Mouse (Mus musculus): ENCODE results near the gene Rab34. TPM values are rescaled to one million over a fixed set of nuclear protein-coding genes. Genes with fewer than 3 reads are reported as not detected.

Rab34 gene
- polyA plus RNA-seq (2016; fragmentation: Nextera tagmentation; extraction: Ambion mirVana): 71.8 and 80.5 TPM in 2 replicates

DNA sequence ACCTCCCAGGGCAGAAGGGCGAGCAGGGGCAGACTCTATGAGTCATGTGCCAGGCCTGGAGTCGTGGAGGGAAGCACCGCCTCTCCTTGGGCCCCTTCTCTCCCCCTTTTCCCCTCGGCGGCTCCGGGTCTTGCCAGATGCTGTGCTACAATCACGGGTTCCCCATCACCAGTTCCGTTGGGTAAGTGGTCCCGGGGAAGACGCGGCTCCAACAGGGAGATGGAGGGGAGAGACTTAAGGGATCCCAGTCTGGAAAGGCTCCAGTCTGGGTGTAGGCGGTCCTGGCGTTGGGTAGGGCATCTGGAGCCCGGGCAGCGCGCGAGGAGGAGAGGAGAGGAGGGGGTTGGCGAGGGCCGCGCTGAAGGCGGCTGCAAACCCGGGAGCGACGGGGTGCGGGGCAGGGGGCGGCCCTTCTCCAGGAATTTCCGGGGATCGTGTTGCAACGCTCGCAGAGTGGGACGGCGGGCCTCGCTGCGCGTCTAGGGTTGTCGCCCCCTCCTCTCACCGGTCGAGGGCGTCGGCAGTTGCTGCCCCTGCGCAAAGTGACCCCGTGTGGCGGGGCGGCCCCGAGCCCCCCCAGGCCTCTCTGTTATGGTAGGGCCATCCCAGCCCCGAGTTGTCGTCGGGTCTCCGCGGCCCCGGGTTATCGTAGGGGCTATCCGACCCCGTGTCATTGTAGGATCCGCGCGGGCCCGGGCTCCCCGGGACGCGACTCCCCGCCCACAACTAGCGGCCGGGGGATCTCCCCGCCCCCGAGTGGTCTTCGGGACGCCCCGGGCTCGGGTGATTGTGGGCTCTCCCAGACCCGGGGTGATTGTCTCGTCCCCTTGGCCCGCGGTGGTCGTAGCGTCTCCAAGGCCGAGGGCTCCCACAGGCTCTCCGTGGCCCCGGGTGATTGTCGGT, at the start of gene Rab34:
TSS of gene Rab34 (plus strand) at position 100 of the 903 bp plus-strand sequence.
- no peaks in the 10 kb centered on the region for H3K9me3 ChIP-seq
- peaks cover 34% of the 10 kb centered on the region for H3K36me3 ChIP-seq
- H3K4me1 ChIP-seq (replicated peaks): peaks cover 37% of the 10 kb centered on the region
- H3K27me3 ChIP-seq (ENCODE audit: insufficient read depth, poor library complexity, severe bottlenecking): 0 out of 2 replicates have a peak, but pooled peaks cover 3% of the 10 kb centered on the region
- DNase-seq (ENCODE audit: low spot score): peak; percentile 88
- peak within 1 kb of the TSS; percentile 98 for H3K27ac ChIP-seq
- WGBS: under 1% methylated on average over 80 of the region's 80 CpGs
- peak within 1 kb of the TSS; percentile 73 for H3K4me3 ChIP-seq

DNA sequence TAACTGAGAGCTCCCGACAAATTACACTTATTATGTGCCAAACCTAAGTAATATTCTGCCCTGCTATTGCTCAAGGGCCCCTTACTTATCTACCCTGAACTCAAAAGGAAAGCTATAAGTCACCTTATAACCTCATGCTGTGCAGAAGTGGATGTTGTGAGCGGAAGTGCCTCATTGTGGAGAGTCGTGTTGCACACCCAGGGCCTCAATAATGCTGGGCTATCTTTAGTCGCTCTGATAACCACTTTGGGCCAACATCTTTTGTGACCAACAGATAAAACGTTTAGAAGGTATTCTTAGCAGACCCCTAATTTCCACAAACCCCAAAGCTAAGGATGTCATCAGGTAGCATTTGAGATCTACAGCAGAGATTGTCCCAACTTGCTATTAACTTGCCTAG, 47.6 kb upstream of the Rab34 start:
- peaks cover 29% of the 10 kb centered on the region for H3K36me3 ChIP-seq

DNA sequence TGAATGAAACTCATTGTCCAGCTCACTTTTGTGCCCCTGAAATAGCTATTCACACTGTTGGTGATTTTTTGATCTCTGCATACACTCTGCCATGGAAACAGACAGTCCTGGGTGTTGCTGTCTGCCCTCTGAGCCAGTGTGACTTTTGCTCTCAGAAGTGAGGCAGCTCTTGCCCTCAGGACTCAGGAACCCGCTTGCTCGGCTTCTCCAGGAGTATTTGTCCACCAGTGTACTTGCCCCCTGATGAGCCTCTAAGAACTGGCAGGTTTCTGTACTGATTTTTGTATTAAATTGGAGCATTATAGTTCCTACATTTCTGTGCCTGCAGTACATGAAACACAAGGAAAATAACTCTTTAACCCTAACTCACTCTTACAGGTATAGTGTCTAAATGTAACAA, 44.7 kb upstream of the Rab34 start:
- WGBS: 85% methylated on average over 2 of the region's 2 CpGs
- H3K9me3 ChIP-seq: no peaks in the 10 kb centered on the region
- H3K27ac ChIP-seq: no peak overlapping the region
- DNase-seq (ENCODE audit: low spot score): no peak
- peaks cover 58% of the 10 kb centered on the region for H3K36me3 ChIP-seq
- H3K4me3 ChIP-seq: no peak overlapping the region
- H3K4me1 ChIP-seq (replicated peaks): 0 out of 2 replicates have a peak, but pooled peaks cover 3% of the 10 kb centered on the region
- no peaks in the 10 kb centered on the region for H3K27me3 ChIP-seq (ENCODE audit: insufficient read depth, poor library complexity, severe bottlenecking)

More for the DNA sequence above, 47.6 kb upstream of the Rab34 start:
- Histone ChIP-seq H3K4me3 (no peak overlapping the region), H3K4me1 (replicated peaks) (0 out of 2 replicates have a peak, but pooled peaks cover 7% of the 10 kb centered on the region), H3K9me3 (no peaks in the 10 kb centered on the region), H3K27ac (no peak overlapping the region), H3K27me3 (ENCODE audit: insufficient read depth, poor library complexity, severe bottlenecking) (no peaks in the 10 kb centered on the region)
- no peak for DNase-seq (ENCODE audit: low spot score)
- 87% methylated on average over 5 of the region's 5 CpGs for WGBS

DNA sequence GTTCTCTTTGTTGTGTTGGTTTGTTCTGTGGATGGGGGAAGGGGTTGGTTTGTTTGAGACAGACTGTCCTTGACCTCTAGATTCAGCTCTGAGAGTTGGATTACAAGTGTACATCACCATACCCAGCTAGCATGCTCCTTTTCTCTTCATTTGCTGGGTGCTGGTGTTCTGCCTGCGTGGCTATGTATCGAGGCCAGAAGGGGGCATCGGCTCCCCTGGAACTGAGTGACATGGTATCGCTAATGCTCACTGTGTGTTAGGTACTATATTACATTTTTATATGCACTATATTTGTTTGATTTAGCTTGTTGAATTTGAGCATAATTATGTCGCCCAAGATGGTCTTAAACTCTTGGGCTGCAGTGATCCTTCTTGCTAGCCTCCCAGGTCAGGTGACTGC, 42.1 kb upstream of the Rab34 start:
- 0 out of 2 replicates have a peak, but pooled peaks cover 3% of the 10 kb centered on the region for H3K4me1 ChIP-seq (replicated peaks)
- no peak for DNase-seq (ENCODE audit: low spot score)
- 92% methylated on average over 5 of the region's 5 CpGs for WGBS
- peaks cover 82% of the 10 kb centered on the region for H3K36me3 ChIP-seq
- H3K9me3 ChIP-seq: no peaks in the 10 kb centered on the region
- no peak overlapping the region for H3K27ac ChIP-seq
- H3K4me3 ChIP-seq: no peak overlapping the region
- H3K27me3 ChIP-seq (ENCODE audit: insufficient read depth, poor library complexity, severe bottlenecking): no peaks in the 10 kb centered on the region

DNA sequence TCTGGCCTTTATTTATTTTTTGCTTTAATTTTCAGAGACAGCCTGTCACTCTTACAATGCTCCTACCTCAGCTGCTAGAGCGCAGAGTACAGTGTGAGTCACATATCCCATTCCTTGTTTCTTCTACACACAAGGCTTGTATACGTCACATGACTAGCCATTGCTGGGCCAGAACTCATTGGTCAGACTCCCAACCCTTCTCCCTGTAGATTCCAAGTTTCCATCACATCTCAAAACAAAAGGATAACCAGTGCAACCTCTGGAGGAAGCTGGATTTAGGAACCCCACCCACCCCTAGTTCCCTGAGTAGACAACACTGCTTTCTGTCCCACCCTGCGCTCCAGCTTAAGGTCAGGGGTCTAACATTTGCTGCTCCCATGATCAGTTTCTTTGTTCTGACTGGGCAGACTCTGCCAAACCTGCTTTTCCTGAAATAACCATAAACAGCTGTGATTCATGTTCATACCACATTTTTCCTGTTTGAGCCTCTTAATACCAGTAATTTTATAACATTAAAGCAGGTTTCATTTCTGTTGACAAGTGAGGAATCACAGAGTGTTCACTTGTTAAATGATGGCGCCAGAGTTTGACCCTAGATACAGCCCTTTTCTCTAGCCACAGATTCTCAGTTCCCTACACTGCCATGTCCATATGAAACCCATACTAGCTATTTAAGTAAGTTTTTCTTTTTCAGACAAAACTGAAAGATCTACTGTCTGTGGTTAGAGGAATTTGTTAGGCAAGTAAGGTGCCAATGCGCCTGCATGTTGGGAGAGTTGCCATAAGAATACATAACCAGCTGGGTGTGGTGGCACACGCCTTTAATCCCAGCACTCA, 41.3 kb upstream of the Rab34 start:
- Histone ChIP-seq H3K27ac (no peak overlapping the region), H3K36me3 (peaks cover 89% of the 10 kb centered on the region)
- 91% methylated on average over 6 of the region's 6 CpGs for WGBS

DNA sequence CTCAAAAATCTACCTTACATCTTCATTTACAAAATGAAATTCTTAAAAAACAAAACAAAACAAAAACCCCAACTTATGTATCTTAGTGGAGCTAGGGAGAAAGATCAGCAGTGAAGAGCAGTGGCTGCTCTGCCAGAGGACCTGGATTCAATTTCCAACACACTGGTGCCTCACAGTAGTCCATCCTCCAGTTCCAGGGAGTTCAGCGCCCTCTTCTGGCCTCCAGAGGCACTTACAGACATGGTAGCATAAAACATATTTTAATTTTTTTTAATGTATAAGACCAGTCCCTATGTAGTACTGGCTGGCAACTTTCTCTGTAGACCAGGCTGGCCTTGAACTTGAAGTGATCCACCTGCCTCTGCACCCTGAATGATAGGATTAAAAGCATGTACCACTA, 37.1 kb upstream of the Rab34 start:
- no peak for DNase-seq (ENCODE audit: low spot score)

More for the DNA sequence above, 41.3 kb upstream of the Rab34 start:
- Histone ChIP-seq H3K9me3 (no peaks in the 10 kb centered on the region), H3K4me3 (no peak overlapping the region), H3K4me1 (replicated peaks) (0 out of 2 replicates have a peak, but pooled peaks cover 3% of the 10 kb centered on the region), H3K27me3 (ENCODE audit: insufficient read depth, poor library complexity, severe bottlenecking) (no peaks in the 10 kb centered on the region)
- DNase-seq (ENCODE audit: low spot score): no peak

DNA sequence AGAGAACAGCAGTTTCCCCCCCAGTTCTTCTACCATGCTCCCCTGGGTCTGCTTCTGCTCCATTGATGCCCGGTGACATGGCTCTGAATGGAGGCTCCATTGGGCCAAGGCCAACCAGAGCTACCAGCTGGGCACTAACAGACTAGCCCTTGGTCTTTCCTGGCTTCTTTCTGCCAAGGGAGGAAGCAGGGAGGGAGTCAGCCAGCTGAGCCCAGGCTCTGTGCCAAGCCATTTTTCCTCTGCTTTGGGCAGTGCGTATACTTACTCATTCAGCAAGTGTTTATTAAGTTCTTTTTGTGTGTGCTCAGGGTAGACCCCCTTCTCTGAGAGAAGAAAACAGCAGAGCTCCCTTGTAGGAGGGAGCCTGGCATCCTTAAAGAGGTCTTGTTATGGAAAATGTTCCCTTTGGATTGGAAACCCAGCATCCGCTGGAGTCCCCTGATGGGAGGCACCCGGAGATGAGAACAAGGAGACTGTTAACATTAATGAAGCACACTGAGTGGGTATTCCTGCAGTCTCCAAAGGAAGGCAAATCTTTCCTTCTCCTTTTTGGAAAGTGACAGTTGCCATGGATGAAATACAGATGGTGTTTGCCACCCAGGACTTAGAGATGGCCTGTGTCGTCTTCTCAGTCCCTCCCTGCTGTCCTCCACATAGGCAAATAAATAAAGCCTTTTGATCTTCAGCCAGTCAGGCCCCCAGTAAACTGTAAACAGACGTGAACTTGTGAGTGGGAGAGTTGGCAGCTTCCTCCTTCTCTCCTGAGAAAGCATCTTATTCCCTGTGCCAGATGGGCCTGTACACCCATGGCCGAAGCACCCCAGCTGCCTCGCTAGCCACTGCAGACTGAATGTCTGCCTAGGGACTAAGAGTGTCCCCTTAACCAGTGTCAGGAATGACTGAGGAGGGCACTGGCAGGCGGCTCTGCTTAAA, 35.7 kb upstream of the Rab34 start:
- H3K27me3 ChIP-seq (ENCODE audit: insufficient read depth, poor library complexity, severe bottlenecking): no peaks in the 10 kb centered on the region
- H3K27ac ChIP-seq: no peak overlapping the region
- 82% methylated on average over 9 of the region's 9 CpGs for WGBS
- H3K9me3 ChIP-seq: no peaks in the 10 kb centered on the region
- peaks cover 97% of the 10 kb centered on the region for H3K36me3 ChIP-seq
- H3K4me3 ChIP-seq: no peak overlapping the region
- 0 out of 2 replicates have a peak, but pooled peaks cover 6% of the 10 kb centered on the region for H3K4me1 ChIP-seq (replicated peaks)
- DNase-seq (ENCODE audit: low spot score): no peak

More for the DNA sequence above, 37.1 kb upstream of the Rab34 start:
- Histone ChIP-seq H3K27me3 (ENCODE audit: insufficient read depth, poor library complexity, severe bottlenecking) (no peaks in the 10 kb centered on the region), H3K27ac (no peak overlapping the region), H3K4me1 (replicated peaks) (0 out of 2 replicates have a peak, but pooled peaks cover 5% of the 10 kb centered on the region), H3K9me3 (no peaks in the 10 kb centered on the region), H3K4me3 (no peak overlapping the region), H3K36me3 (peaks cover 97% of the 10 kb centered on the region)
- 31% methylated on average over 1 of the region's 1 CpGs for WGBS

DNA sequence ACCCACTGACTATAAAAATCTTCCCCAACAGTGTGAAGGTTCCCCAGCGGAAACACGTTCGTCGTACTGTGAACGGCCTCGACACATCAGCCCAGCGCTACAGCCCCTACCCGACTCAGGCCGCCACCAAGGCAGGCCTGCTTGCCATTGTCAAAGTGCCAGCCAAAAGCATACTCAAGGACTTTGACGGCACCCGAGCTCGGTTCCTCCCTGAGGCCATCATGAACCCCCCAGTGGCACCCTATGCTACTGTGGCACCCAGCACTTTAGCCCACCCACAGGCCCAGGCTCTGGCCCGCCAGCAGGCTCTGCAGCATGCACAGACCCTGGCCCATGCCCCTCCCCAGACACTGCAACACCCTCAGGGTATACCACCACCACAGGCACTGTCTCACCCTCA, 34.5 kb upstream of the Rab34 start:
- peaks cover 99% of the 10 kb centered on the region for H3K36me3 ChIP-seq
- H3K27ac ChIP-seq: no peak overlapping the region
- no peak overlapping the region for H3K4me3 ChIP-seq
- 0 out of 2 replicates have a peak, but pooled peaks cover 9% of the 10 kb centered on the region for H3K4me1 ChIP-seq (replicated peaks)
- no peak for DNase-seq (ENCODE audit: low spot score)
- 86% methylated on average over 13 of the region's 13 CpGs for WGBS
- H3K27me3 ChIP-seq (ENCODE audit: insufficient read depth, poor library complexity, severe bottlenecking): no peaks in the 10 kb centered on the region
- H3K9me3 ChIP-seq: no peaks in the 10 kb centered on the region

DNA sequence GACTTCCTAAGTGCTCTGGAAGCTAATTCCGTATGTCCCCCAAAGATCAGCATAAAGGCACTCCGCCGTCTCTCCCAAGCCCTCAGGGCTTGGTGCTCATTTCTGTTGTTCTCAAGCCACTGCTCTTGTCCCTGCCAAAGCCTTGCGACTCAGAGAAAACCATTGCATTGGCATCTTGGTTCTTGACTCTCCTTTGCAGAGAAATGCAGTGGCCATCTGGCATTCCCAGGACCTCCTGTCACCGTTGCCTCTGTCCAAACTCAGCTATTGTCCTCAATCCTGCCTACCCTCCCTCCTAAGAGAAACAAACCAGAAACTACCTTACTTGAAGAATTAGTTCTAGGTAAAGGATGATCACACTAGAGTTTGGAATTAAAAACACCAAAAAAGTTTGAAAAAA, 32.6 kb upstream of the Rab34 start:
- DNase-seq (ENCODE audit: low spot score): no peak
- Histone ChIP-seq H3K9me3 (no peaks in the 10 kb centered on the region), H3K27ac (no peak overlapping the region), H3K4me3 (no peak overlapping the region), H3K27me3 (ENCODE audit: insufficient read depth, poor library complexity, severe bottlenecking) (no peaks in the 10 kb centered on the region), H3K36me3 (peaks cover 99% of the 10 kb centered on the region), H3K4me1 (replicated peaks) (peaks cover 18% of the 10 kb centered on the region)
- WGBS: 81% methylated on average over 5 of the region's 5 CpGs

DNA sequence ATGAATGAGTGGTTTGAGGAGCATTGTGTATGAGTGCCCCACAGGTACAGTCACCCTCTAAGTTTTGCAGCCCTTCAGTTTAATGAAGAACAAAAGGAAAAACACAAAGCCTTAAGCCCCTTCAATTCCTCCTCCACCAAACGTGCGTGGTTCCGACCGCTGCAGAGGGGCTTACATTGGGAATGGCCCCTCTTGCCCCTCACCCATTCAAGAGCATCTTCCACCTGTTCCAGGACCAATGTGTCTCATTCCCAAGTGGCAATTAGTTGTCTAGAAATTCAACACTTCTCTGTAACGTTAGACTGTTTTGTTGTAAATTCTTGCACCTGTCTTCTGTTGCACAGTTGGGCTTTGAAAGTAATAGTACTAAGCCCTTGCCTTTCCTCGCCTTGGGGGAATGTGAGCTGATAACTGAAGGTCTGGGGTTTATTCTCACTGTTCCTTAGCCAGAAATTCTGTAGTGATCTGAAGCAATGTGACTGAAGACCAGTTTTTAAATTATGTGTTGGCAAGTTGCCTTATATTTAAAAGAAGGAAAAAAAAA, 32.0 kb upstream of the Rab34 start:
- Histone ChIP-seq H3K27me3 (ENCODE audit: insufficient read depth, poor library complexity, severe bottlenecking) (no peaks in the 10 kb centered on the region), H3K9me3 (no peaks in the 10 kb centered on the region), H3K36me3 (peaks cover 99% of the 10 kb centered on the region), H3K4me1 (replicated peaks) (peaks cover 23% of the 10 kb centered on the region), H3K27ac (no peak overlapping the region), H3K4me3 (no peak overlapping the region)
- 80% methylated on average over 6 of the region's 6 CpGs for WGBS
- DNase-seq (ENCODE audit: low spot score): no peak

DNA sequence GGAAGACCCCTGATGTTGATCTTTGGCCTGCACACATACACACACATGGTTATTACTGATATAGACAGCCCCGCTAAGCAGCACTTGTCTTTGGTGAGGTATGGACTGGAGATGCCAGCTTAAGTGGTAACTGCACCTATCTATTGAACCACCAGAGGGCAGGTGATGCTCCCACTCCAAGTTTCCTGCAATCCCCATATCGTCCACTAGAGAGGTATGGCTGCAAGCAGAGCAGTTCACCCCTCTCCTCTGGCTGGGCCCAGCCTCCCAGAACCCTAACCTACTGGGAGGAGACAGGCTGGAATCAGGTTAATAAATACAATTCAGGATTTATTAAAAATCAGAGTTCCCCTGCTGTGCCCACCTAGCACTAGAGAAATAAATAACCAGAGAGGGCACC, 29.1 kb upstream of the Rab34 start:
- Histone ChIP-seq H3K9me3 (no peaks in the 10 kb centered on the region), H3K4me3 (peak overlapping the region; percentile 12; the same call in 1 of the 2 replicates), H3K27ac (no peak overlapping the region), H3K27me3 (ENCODE audit: insufficient read depth, poor library complexity, severe bottlenecking) (no peaks in the 10 kb centered on the region), H3K4me1 (replicated peaks) (peaks cover 45% of the 10 kb centered on the region), H3K36me3 (peaks cover 96% of the 10 kb centered on the region)
- peak; percentile 75 for DNase-seq (ENCODE audit: low spot score)
- WGBS: 32% methylated on average over 2 of the region's 2 CpGs

Measured in hindbrain, embryonic 10.5 days (tissue).